In the genomic region with DNA sequence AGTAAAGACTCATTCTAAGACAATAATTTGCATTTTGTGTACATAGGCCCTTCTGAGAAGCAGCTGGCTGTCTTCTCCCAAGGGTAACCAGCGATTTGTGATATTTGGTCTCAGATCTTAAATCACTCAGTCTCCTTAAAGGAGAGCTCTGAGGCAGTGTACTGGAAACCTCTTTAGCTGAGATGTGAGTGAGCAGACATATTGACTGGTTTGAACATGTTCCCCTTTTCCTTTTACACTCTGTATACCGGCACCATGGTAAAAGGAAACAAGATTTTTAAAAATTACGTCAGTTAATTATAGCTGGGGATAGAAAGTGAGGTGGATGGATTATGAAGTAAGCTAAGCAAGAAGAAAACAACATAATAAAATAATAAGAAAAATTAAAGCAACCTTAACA, we compare ENCODE assay signal across 23 mouse cellular contexts. TPM values are rescaled to one million over a fixed set of nuclear protein-coding genes. Genes with fewer than 3 reads are reported as not detected.
DNase-seq lines count a peak whose midpoint lies in the region; ATAC-seq and TF ChIP-seq lines count a peak whose summit lies in the region.
"Had no signal": no experiment of that assay in that cellular context is flagged by ENCODE, and none has a peak within 500 bp of the region (broad histone marks: within the 10 kb centered on the region; RNA-seq: fewer than 3 reads in every experiment).

No protein-coding gene starts in this region.

- 59% methylated on average over 3 of the region's 3 CpGs for WGBS in forebrain, embryonic 13.5 days
- WGBS in forebrain, embryonic 15.5 days: 61% methylated on average over 3 of the region's 3 CpGs
- 68% methylated on average over 3 of the region's 3 CpGs for WGBS in liver, postnatal 0 days (ENCODE audit: insufficient replicate concordance)

- TF ChIP-seq CTCF in liver, postnatal 0 days (IDR thresholded peaks at IDR 0.05; ENCODE audit: low read depth): no peak
- TF ChIP-seq CTCF in left cerebral cortex, adult 2 months (IDR thresholded peaks at IDR 0.05): no peak

- no peak overlapping the region for H3K4me2 ChIP-seq in forebrain, embryonic 13.5 days
- H3K4me2 ChIP-seq in forebrain, embryonic 15.5 days (replicated peaks): no peak overlapping the region
- 0 out of 2 replicates have a peak overlapping the region, but pooled peaks have one; percentile 63 for H3K4me2 ChIP-seq in liver, postnatal 0 days (ENCODE audit: low read depth, low read length)

- H3K27ac ChIP-seq in forebrain, embryonic 13.5 days: no peak overlapping the region
- H3K27ac ChIP-seq in forebrain, embryonic 15.5 days (replicated peaks): no peak overlapping the region
- 0 out of 2 replicates have a peak overlapping the region, but pooled peaks have one; percentile 92 for H3K27ac ChIP-seq in liver, postnatal 0 days (ENCODE audit: low read depth)
- H3K27ac ChIP-seq in left cerebral cortex, adult 2 months: no peak overlapping the region
- H3K27ac ChIP-seq: liver, embryonic 14.5 days had no signal

- no peak overlapping the region for H3K9ac ChIP-seq in forebrain, embryonic 13.5 days
- no peak overlapping the region for H3K9ac ChIP-seq in forebrain, embryonic 15.5 days (replicated peaks)
- H3K9ac ChIP-seq in liver, postnatal 0 days (replicated peaks): no peak overlapping the region

- peaks cover 18% of the 10 kb centered on the region for H3K4me1 ChIP-seq in forebrain, embryonic 13.5 days
- H3K4me1 ChIP-seq in forebrain, embryonic 15.5 days: peaks cover 12% of the 10 kb centered on the region
- peaks cover 8% of the 10 kb centered on the region; the same call in 1 of the 2 replicates for H3K4me1 ChIP-seq in liver, postnatal 0 days (ENCODE audit: insufficient read depth)
- H3K4me1 ChIP-seq: stomach, embryonic 15.5 days had no signal

- H3K36me3 ChIP-seq in forebrain, embryonic 13.5 days (ENCODE audit: poor library complexity, severe bottlenecking): no peaks in the 10 kb centered on the region
- no peaks in the 10 kb centered on the region for H3K36me3 ChIP-seq in forebrain, embryonic 15.5 days
- H3K36me3 ChIP-seq in liver, postnatal 0 days (replicated peaks; ENCODE audit: insufficient read depth, low read length): no peaks in the 10 kb centered on the region
- H3K36me3 ChIP-seq: heart, embryonic 13.5 days; limb, embryonic 13.5 days; stomach, embryonic 15.5 days had no signal

- H3K27me3 ChIP-seq in forebrain, embryonic 13.5 days: no peaks in the 10 kb centered on the region
- H3K27me3 ChIP-seq in forebrain, embryonic 15.5 days: no peaks in the 10 kb centered on the region
- no peaks in the 10 kb centered on the region for H3K27me3 ChIP-seq in liver, postnatal 0 days (ENCODE audit: insufficient read depth, low read length)
- H3K27me3 ChIP-seq: heart, embryonic 13.5 days; limb, embryonic 13.5 days; stomach, embryonic 15.5 days had no signal

- no peaks in the 10 kb centered on the region for H3K9me3 ChIP-seq in forebrain, embryonic 13.5 days (replicated peaks)
- no peaks in the 10 kb centered on the region for H3K9me3 ChIP-seq in forebrain, embryonic 15.5 days
- no peaks in the 10 kb centered on the region for H3K9me3 ChIP-seq in liver, postnatal 0 days (ENCODE audit: low read length)
- H3K9me3 ChIP-seq: heart, embryonic 13.5 days; limb, embryonic 13.5 days; stomach, embryonic 15.5 days had no signal

- no peak overlapping the region for H3K4me3 ChIP-seq in forebrain, embryonic 13.5 days
- H3K4me3 ChIP-seq in forebrain, embryonic 15.5 days: no peak overlapping the region
- H3K4me3 ChIP-seq in liver, postnatal 0 days (ENCODE audit: low read depth, low read length): no peak overlapping the region
- H3K4me3 ChIP-seq in left cerebral cortex, adult 2 months: no peak overlapping the region; the same call in 1 of the 2 replicates

- intact Hi-C loops in left cerebral cortex, adult 2 months (cut with DNase I): loop anchor here (2.0 to 5.0 kb wide), 2 partner anchors 97 to 421 kb away; no protein-coding TSS in a partner anchor

- no peak for TF ChIP-seq EP300 in liver, postnatal 0 days (IDR thresholded peaks at IDR 0.05; ENCODE audit: low read depth)

- ATAC-seq in forebrain, embryonic 13.5 days: 0 out of 2 replicates have a peak, but pooled peaks have one; percentile 4
- no peak for ATAC-seq in forebrain, embryonic 15.5 days (replicated peaks)
- no peak for ATAC-seq in liver, postnatal 0 days
- ATAC-seq in megakaryocyte progenitor cell, adult 5-6 weeks (replicated peaks; ENCODE audit: poor library complexity): 0 out of 2 replicates have a peak, but pooled peaks have one; percentile 20

- no peak for DNase-seq in liver, postnatal 0 days
- no peak for DNase-seq in liver
- peak; percentile 23 to 29 for DNase-seq in B cell, adult 2 months
- no peak for DNase-seq in left cerebral cortex, adult 9 months (ENCODE audit: low spot score in 2 of 2)
- DNase-seq in left cerebral cortex, adult 2 months (ENCODE audit: extremely low spot score in 1 of 2, low spot score in 2 of 2): no peak

RNA-seq across cellular contexts. Expression of a gene that starts 0.7 kb away (rescaled TPM):
- polyA plus RNA-seq in forebrain, embryonic 13.5 days (2015; fragmentation: Nextera tagmentation; extraction: Ambion mirVana): 8.1 and 8.5 TPM in 2 replicates
- polyA plus RNA-seq in forebrain, embryonic 15.5 days (2015; fragmentation: Nextera tagmentation; extraction: Ambion mirVana): 8.3 and 8.7 TPM in 2 replicates
- 33.7 and 35.6 TPM in 2 replicates for polyA plus RNA-seq in liver, postnatal 0 days (2015; fragmentation: Nextera tagmentation; extraction: Ambion mirVana)
- total RNA-seq in megakaryocyte progenitor cell, adult 5-6 weeks (2015): 10.3 and 12.2 TPM in 2 replicates
- 4.2 and 10.5 TPM in 2 replicates for total RNA-seq in megakaryocyte progenitor cell, adult 5-6 weeks (2017)
- total RNA-seq in left cerebral cortex, adult 2 months (2021): 10 to 100 TPM; 15.9 to 16.5 TPM

RNA-seq across cellular contexts. Expression of a gene that starts 44.3 kb away (rescaled TPM):
- polyA plus RNA-seq in forebrain, embryonic 13.5 days (2015; fragmentation: Nextera tagmentation; extraction: Ambion mirVana): 0.19 and 0.77 TPM in 2 replicates
- polyA plus RNA-seq in forebrain, embryonic 15.5 days (2015; fragmentation: Nextera tagmentation; extraction: Ambion mirVana): 1.2 and 2.0 TPM in 2 replicates
- 8.6 and 9.3 TPM in 2 replicates for polyA plus RNA-seq in liver, postnatal 0 days (2015; fragmentation: Nextera tagmentation; extraction: Ambion mirVana)
- not detected in 2 replicates for total RNA-seq in megakaryocyte progenitor cell, adult 5-6 weeks (2015)
- total RNA-seq in megakaryocyte progenitor cell, adult 5-6 weeks (2017): not detected in 2 replicates
- under 1 TPM in 1 of 2 experiments, not detected in 1; 0.84 TPM for total RNA-seq in left cerebral cortex, adult 2 months (2021)
- total RNA-seq: gastrocnemius, postnatal 10 days; heart, adult 18-20 months; heart, postnatal 25 days; megakaryocyte, adult 5-6 weeks had no signal
- polyA plus RNA-seq: erythroblast, embryonic 14.5 days had no signal

RNA-seq across cellular contexts. Expression of a gene that starts 50.4 kb away (rescaled TPM):
- not detected in 2 replicates for polyA plus RNA-seq in forebrain, embryonic 13.5 days (2015; fragmentation: Nextera tagmentation; extraction: Ambion mirVana)
- polyA plus RNA-seq in forebrain, embryonic 15.5 days (2015; fragmentation: Nextera tagmentation; extraction: Ambion mirVana): not detected in 2 replicates
- 0.64 and 1.1 TPM in 2 replicates for polyA plus RNA-seq in liver, postnatal 0 days (2015; fragmentation: Nextera tagmentation; extraction: Ambion mirVana)
- not detected in 2 replicates for total RNA-seq in megakaryocyte progenitor cell, adult 5-6 weeks (2015)
- total RNA-seq in megakaryocyte progenitor cell, adult 5-6 weeks (2017): not detected in 2 replicates
- total RNA-seq in left cerebral cortex, adult 2 months (2021): not detected
- total RNA-seq: adrenal gland, adult 18-20 months; gastrocnemius, postnatal 10 days; heart, adult 18-20 months; heart, postnatal 25 days; layer of hippocampus, postnatal 14 days; left cerebral cortex, postnatal 14 days; megakaryocyte, adult 5-6 weeks had no signal
- polyA plus RNA-seq: embryonic facial prominence, embryonic 11.5 days; erythroblast, embryonic 14.5 days; heart, embryonic 13.5 days; kidney, embryonic 14.5 days; limb, embryonic 13.5 days; liver, embryonic 14.5 days; midbrain, embryonic 14.5 days; stomach, embryonic 15.5 days had no signal

Comparison
In these comparisons a context has a peak if more than half of its experiments do, and no peak if none do; other contexts are left out.
1. ATAC-seq: peak in forebrain, embryonic 13.5 days (single experiment) and megakaryocyte progenitor cell, adult 5-6 weeks (single experiment); none in forebrain, embryonic 15.5 days (single experiment) and liver, postnatal 0 days (single experiment).
2. DNase-seq: peak in B cell, adult 2 months (2 of 2); none in liver, postnatal 0 days (single experiment), liver (single experiment), left cerebral cortex, adult 9 months (0 of 2) and left cerebral cortex, adult 2 months (0 of 2).